Mouse (Mus musculus): ENCODE results near the gene Acot2. TPM values are rescaled to one million over a fixed set of nuclear protein-coding genes. Genes with fewer than 3 reads are reported as not detected.

Gene Acot2
- total and polyA plus RNA-seq, 3 experiments, result 9.8 to 13.0 TPM; not detected in 1

DNA sequence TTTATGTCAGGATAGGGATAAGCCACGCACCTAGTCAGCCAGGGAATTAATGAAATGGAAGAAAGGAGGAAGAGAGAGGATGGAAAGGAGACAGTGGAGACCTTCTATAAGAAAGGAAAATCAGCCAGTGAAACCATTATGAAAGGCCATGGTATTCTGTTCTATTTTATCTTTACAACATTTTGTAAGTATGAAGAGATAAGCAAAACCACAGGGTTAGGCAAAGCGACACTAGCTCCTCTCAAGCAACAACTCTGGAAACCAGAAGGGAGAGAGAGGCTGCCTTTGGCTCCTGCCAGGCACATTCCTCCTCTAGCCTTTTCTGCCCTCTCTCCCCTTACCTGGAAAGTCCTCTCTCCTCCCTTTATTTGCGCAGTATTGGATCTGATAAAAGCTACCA lies 45.7 kb upstream of the Acot2 start:
- Histone ChIP-seq H3K79me2 (ENCODE audit: control insufficient read depth, insufficient read depth, low read length, poor library complexity) (no peaks in the 10 kb centered on the region), H3K4me1 (ENCODE audit: control insufficient read depth in 1 of 2, insufficient read depth in 2 of 2, low read length in 2 of 2) (peaks cover 26 to 29% of the 10 kb centered on the region in 2 experiments), H3K9me3 (replicated peaks; ENCODE audit: insufficient read depth, low read length) (no peaks in the 10 kb centered on the region), H3K36me3 (ENCODE audit: control insufficient read depth in 1 of 2, insufficient read depth in 2 of 2, low read length in 2 of 2) (peaks cover 0 to 34% of the 10 kb centered on the region in 2 experiments; a peak in 2 of 4 replicates), H3K4me3 (ENCODE audit: control insufficient read depth in 1 of 2, insufficient read depth in 1 of 2, low read depth in 2 of 2, low read length in 2 of 2) (peak overlapping the region in 1 of 2 experiments; percentile 51; a peak in 2 of 4 replicates), H3K27me3 (ENCODE audit: control insufficient read depth in 1 of 2, insufficient read depth in 2 of 2, low read length in 2 of 2) (no peaks in the 10 kb centered on the region), H3K9ac (ENCODE audit: control insufficient read depth, low read depth, low read length, poor library complexity, severe bottlenecking) (peak overlapping the region; percentile 33), H3K27ac (ENCODE audit: control insufficient read depth, low read depth, low read length) (peak overlapping the region; percentile 82)
- peak; percentile 70 for DNase-seq (ENCODE audit: low read depth, low spot score)
- TF ChIP-seq RCOR1 (IDR thresholded peaks at IDR 0.05; ENCODE audit: low read depth, low read length) (peak; percentile 66; the same call in 1 of the 2 replicates), SIN3A (IDR thresholded peaks at IDR 0.05; ENCODE audit: low read length) (peak; percentile 66), TCF12 (IDR thresholded peaks at IDR 0.05; ENCODE audit: low read depth, low read length) (peak; percentile 74), ZNF384 (IDR thresholded peaks at IDR 0.05; ENCODE audit: low read depth, low read length) (no peak), HCFC1 (IDR thresholded peaks at IDR 0.05; ENCODE audit: low read depth, low read length) (0 out of 2 replicates have a peak, but pooled peaks have one; percentile 22), MYC (IDR thresholded peaks at IDR 0.05; ENCODE audit: low read depth, low read length) (0 out of 2 replicates have a peak, but pooled peaks have one; percentile 19), ELF1 (IDR thresholded peaks at IDR 0.05; ENCODE audit: low read depth, low read length) (no peak), MAFK (IDR thresholded peaks at IDR 0.05; ENCODE audit: borderline replicate concordance, low read depth, low read length) (0 out of 2 replicates have a peak, but pooled peaks have one; percentile 13), POLR2A (IDR thresholded peaks at IDR 0.05; ENCODE audit: control insufficient read depth in 1 of 2, insufficient read depth in 1 of 2, low read depth in 1 of 2, low read length in 2 of 2, poor library complexity in 1 of 2) (no peak), BHLHE40 (IDR thresholded peaks at IDR 0.05; ENCODE audit: borderline replicate concordance, low read depth, low read length) (peak; percentile 34; the same call in 1 of the 2 replicates), ZMIZ1 (IDR thresholded peaks at IDR 0.05; ENCODE audit: low read depth, low read length) (no peak), MEF2A (IDR thresholded peaks at IDR 0.05; ENCODE audit: extremely low read depth, insufficient replicate concordance, low read depth, low read length, poor library complexity, severe bottlenecking) (no peak), GABPA (IDR thresholded peaks at IDR 0.05; ENCODE audit: low read depth, low read length) (no peak), NELFE (IDR thresholded peaks at IDR 0.05; ENCODE audit: low read depth, low read length) (no peak), JUND (IDR thresholded peaks at IDR 0.05; ENCODE audit: low read depth, low read length) (no peak), TBP (IDR thresholded peaks at IDR 0.05; ENCODE audit: low read depth, low read length) (peak; percentile 46; the same call in 1 of the 2 replicates), MAX (IDR thresholded peaks at IDR 0.05; ENCODE audit: low read length) (no peak), ETS1 (IDR thresholded peaks at IDR 0.05; ENCODE audit: low read depth, low read length) (peak; percentile 67), EP300 (IDR thresholded peaks at IDR 0.05; ENCODE audit: low read depth in 1 of 2, low read length in 2 of 2) (peak; percentile 76 to 91), GATA1 (IDR thresholded peaks at IDR 0.05; ENCODE audit: low read depth, low read length) (peak; percentile 89)
